Mouse (Mus musculus) kidney, adult 2 months (tissue): ENCODE measurements around the gene H2-M10.5.

Experiments used
- CTCF ChIP-seq: fragments of 200-500 bp; conservative IDR thresholded peaks from 2 replicates; pipeline ENCODE4 v1.5.1; 2011; ENCODE audit warnings: low read depth, mild to moderate bottlenecking, control low read depth, low read length, moderate library complexity, mixed read lengths; ENCODE audit not compliant: insufficient read depth, insufficient read length
- POLR2A ChIP-seq: fragments of 200-500 bp; IDR thresholded peaks from one replicate; pipeline ENCODE4 v1.6.1; 2011; ENCODE audit warnings: low read depth, low read length, control low read depth

DNA sequence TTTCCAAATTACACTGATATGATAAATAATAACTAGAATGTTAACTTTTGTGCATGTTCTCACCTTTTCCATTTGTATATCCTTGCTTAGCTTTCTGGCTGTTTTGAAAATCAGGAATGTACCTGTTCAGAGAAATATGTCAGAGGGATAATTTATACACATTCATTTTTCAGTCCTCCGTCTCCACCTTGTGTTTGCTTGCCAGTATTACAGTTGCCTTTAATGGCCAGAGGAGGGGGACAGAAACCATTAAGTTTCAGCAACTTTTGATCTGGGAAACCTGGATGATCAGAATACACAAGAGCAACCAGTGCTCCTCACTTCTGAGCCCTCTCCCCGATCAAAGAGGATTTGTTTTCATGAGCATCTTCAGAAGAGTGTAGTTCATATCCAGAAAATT, 46.7 kb upstream of the H2-M10.5 start:
- TF ChIP-seq CTCF (0 out of 2 replicates have a peak, but pooled peaks have one; percentile 9), POLR2A (no peak)
